Mouse (Mus musculus): ENCODE measurements around the gene Smu1.

- TF ChIP-seq CTCF (IDR thresholded peaks at IDR 0.05; ENCODE audit: low read depth) (no peak), EP300 (IDR thresholded peaks at IDR 0.05; ENCODE audit: low read depth) (no peak)
These were observed 40.6 kb downstream of the Smu1 start for GRCm38 (mm10) chr4:40717141-40717540.

All from liver, embryonic 14.5 days (tissue).